Mouse (Mus musculus) brain, embryonic 14.5 days (tissue): ENCODE measurements around the gene Gm5134.

Source experiments
- CTCF ChIP-seq: fragments of 200-500 bp; IDR thresholded peaks from 2 replicates; pipeline ENCODE4 v1.5.1; 2012; ENCODE audit warnings: inconsistent platforms, mild to moderate bottlenecking, moderate library complexity, borderline replicate concordance; ENCODE audit not compliant: insufficient read depth, insufficient read length; ENCODE audit errors: extremely low read depth
- POLR2A ChIP-seq: fragments of 200-500 bp; IDR thresholded peaks from 2 replicates; pipeline ENCODE4 v1.6.1; 2012; ENCODE audit warnings: mild to moderate bottlenecking, inconsistent platforms, borderline replicate concordance; ENCODE audit not compliant: poor library complexity, insufficient read depth, insufficient read length, severe bottlenecking; ENCODE audit errors: extremely low read depth

DNA sequence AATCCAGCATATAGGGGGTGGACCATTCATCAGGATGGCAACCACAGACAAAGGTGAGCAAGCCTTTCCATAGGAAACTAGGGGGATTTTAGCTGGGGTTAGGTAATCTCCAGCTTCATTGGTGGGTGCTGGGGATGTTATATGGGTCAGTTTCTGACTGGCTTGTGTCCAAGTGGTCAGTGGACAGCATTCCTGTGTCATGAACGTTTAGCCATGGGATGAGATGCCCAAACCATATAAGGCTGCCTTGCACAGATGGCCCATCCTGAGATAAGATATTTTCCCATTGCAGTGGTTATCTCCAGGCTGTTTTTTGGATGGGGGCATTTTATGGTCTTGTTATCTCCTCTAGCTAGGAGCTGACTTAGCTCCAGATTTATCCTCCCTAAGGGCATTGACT lies 92.4 kb downstream of the Gm5134 start:
- no peak for TF ChIP-seq CTCF
- no peak for TF ChIP-seq POLR2A
